Comparison of ENCODE assay signal across 29 mouse cellular contexts in genomic region chr17:62330226-62330625, GRCm38 (mm10).
DNase-seq lines count a peak whose midpoint lies in the region; ATAC-seq lines count a peak whose summit lies in the region.
"Had no signal": no experiment of that assay in that cellular context is flagged by ENCODE, and none has a peak within 500 bp of the region (broad histone marks: within the 10 kb centered on the region; RNA-seq: fewer than 3 reads in every experiment).

No protein-coding gene starts in this region.

- H3K9ac ChIP-seq in forebrain, embryonic 14.5 days (ENCODE audit: low read length) = no peak overlapping the region
- H3K9ac ChIP-seq in forebrain, embryonic 11.5 days (ENCODE audit: low read length) = no peak overlapping the region
- H3K9ac ChIP-seq: embryonic facial prominence, embryonic 15.5 days; forebrain, embryonic 12.5 days; hindbrain, embryonic 14.5 days had no signal

- H3K36me3 ChIP-seq in forebrain, embryonic 14.5 days (ENCODE audit: control insufficient read depth, insufficient read depth, low read length) = no peaks in the 10 kb centered on the region
- no peaks in the 10 kb centered on the region for H3K36me3 ChIP-seq in forebrain, embryonic 11.5 days (ENCODE audit: control insufficient read depth, insufficient read depth, low read length)
- no peaks in the 10 kb centered on the region for H3K36me3 ChIP-seq in hindbrain, embryonic 10.5 days
- H3K36me3 ChIP-seq: embryonic facial prominence, embryonic 15.5 days; forebrain, embryonic 12.5 days; G1E had no signal

- H3K9me3 ChIP-seq in forebrain, embryonic 14.5 days (replicated peaks; ENCODE audit: control insufficient read depth, low read length) = no peaks in the 10 kb centered on the region; the same call in 1 of the 2 replicates
- H3K9me3 ChIP-seq in forebrain, embryonic 11.5 days (ENCODE audit: control insufficient read depth, low read length) = no peaks in the 10 kb centered on the region
- no peaks in the 10 kb centered on the region for H3K9me3 ChIP-seq in hindbrain, embryonic 10.5 days
- H3K9me3 ChIP-seq: embryonic facial prominence, embryonic 15.5 days; forebrain, embryonic 12.5 days; G1E had no signal

- no peaks in the 10 kb centered on the region for H3K27me3 ChIP-seq in forebrain, embryonic 14.5 days (replicated peaks; ENCODE audit: control insufficient read depth, insufficient read depth, low read length)
- no peaks in the 10 kb centered on the region for H3K27me3 ChIP-seq in forebrain, embryonic 11.5 days (ENCODE audit: control insufficient read depth, insufficient read depth, low read length)
- no peaks in the 10 kb centered on the region for H3K27me3 ChIP-seq in hindbrain, embryonic 10.5 days (ENCODE audit: insufficient read depth, poor library complexity, severe bottlenecking)
- H3K27me3 ChIP-seq: CH12.LX; embryonic facial prominence, embryonic 15.5 days; forebrain, embryonic 12.5 days had no signal

- WGBS in forebrain, embryonic 14.5 days = 80% methylated on average over 4 of the region's 4 CpGs
- 92% methylated on average over 4 of the region's 4 CpGs for WGBS in forebrain, embryonic 11.5 days
- WGBS in hindbrain, embryonic 10.5 days = 84% methylated on average over 4 of the region's 4 CpGs

- H3K4me3 ChIP-seq in forebrain, embryonic 14.5 days (ENCODE audit: low read depth, low read length) = no peak overlapping the region
- no peak overlapping the region for H3K4me3 ChIP-seq in forebrain, embryonic 11.5 days (ENCODE audit: low read depth, low read length)
- H3K4me3 ChIP-seq in hindbrain, embryonic 10.5 days = no peak overlapping the region
- H3K4me3 ChIP-seq: embryonic facial prominence, embryonic 15.5 days; forebrain, embryonic 12.5 days; gastrocnemius, adult 2 months had no signal

- ATAC-seq in forebrain, embryonic 14.5 days = no peak
- no peak for ATAC-seq in forebrain, embryonic 11.5 days (replicated peaks; ENCODE audit: low FRiP score)
- ATAC-seq: forebrain, embryonic 16.5 days; hindbrain, postnatal 0 days; inflammation-experienced regulatory T-cells, adult 6 months; intestine, embryonic 16.5 days; Patski had no signal

- no peak overlapping the region for H3K4me2 ChIP-seq in forebrain, embryonic 14.5 days (ENCODE audit: low read length)
- H3K4me2 ChIP-seq in forebrain, embryonic 11.5 days (ENCODE audit: low read depth, low read length, severe bottlenecking) = no peak overlapping the region
- H3K4me2 ChIP-seq: embryonic facial prominence, embryonic 15.5 days; forebrain, embryonic 12.5 days; heart, embryonic 11.5 days; hindbrain, embryonic 14.5 days had no signal

- DNase-seq in forebrain, embryonic 14.5 days (ENCODE audit: low spot score) = peak; percentile 13
- DNase-seq in forebrain, embryonic 11.5 days (ENCODE audit: low spot score) = no peak
- peak; percentile 14 for DNase-seq in layer of hippocampus, adult 9-11 months
- DNase-seq in layer of hippocampus, postnatal 14 days (ENCODE audit: low spot score in 2 of 2) = no peak
- peak; percentile 39 for DNase-seq in right cerebral cortex, adult 18-20 months
- no peak for DNase-seq in right cerebral cortex, postnatal 25 days
- DNase-seq in hindbrain, embryonic 10.5 days (ENCODE audit: low spot score) = no peak
- DNase-seq: adrenal gland, postnatal 10 days; adrenal gland, postnatal 36 days; B cell, adult 2 months; cerebellum, adult 11-12 months; cerebellum, adult 8-10 months; cerebellum, postnatal 10 days; cerebellum, postnatal 36 days; embryo, embryonic 11 days; gastrocnemius, adult 2 months; gastrocnemius, postnatal 14 days; heart, adult 11 months had no signal

- H3K27ac ChIP-seq in forebrain, embryonic 14.5 days (ENCODE audit: low read depth, low read length) = no peak overlapping the region
- H3K27ac ChIP-seq in forebrain, embryonic 11.5 days (ENCODE audit: low read depth, low read length) = no peak overlapping the region
- H3K27ac ChIP-seq in hindbrain, embryonic 10.5 days = no peak overlapping the region
- H3K27ac ChIP-seq: embryonic facial prominence, embryonic 15.5 days; forebrain, embryonic 12.5 days; gastrocnemius, adult 2 months; hindbrain, embryonic 14.5 days; hindbrain, postnatal 0 days had no signal

- H3K4me1 ChIP-seq in forebrain, embryonic 14.5 days (ENCODE audit: control insufficient read depth, insufficient read depth, low read length) = no peaks in the 10 kb centered on the region
- no peaks in the 10 kb centered on the region for H3K4me1 ChIP-seq in forebrain, embryonic 11.5 days (replicated peaks; ENCODE audit: control insufficient read depth, insufficient read depth, low read length)
- no peaks in the 10 kb centered on the region for H3K4me1 ChIP-seq in hindbrain, embryonic 10.5 days (replicated peaks)
- H3K4me1 ChIP-seq: embryonic facial prominence, embryonic 15.5 days; forebrain, embryonic 12.5 days had no signal

Comparison
In these comparisons a context has a peak if more than half of its experiments do, and no peak if none do; other contexts are left out.
1. DNase-seq: peak in forebrain, embryonic 14.5 days (single experiment), layer of hippocampus, adult 9-11 months (single experiment) and right cerebral cortex, adult 18-20 months (single experiment); none in forebrain, embryonic 11.5 days (single experiment), layer of hippocampus, postnatal 14 days (0 of 2), right cerebral cortex, postnatal 25 days (single experiment) and hindbrain, embryonic 10.5 days (single experiment).